Mouse (Mus musculus) MEL (cell line): ENCODE measurements around the gene Cic.

Experiments
- CTCF ChIP-seq, 3 experiments: IDR thresholded peaks in 2 of 3; conservative IDR thresholded peaks in 1 of 3; 2 replicates each; pipeline ENCODE4 v1.5.1; 2011 to 2012; ENCODE audit warnings: low read length in 3 of 3, low read depth in 2 of 3, mild to moderate bottlenecking in 2 of 3, improper control_type of control experiment in 1 of 3, inconsistent platforms in 1 of 3, mixed read lengths in 1 of 3, moderate library complexity in 1 of 3; ENCODE audit not compliant: control insufficient read depth in 1 of 3, insufficient read depth in 1 of 3, poor library complexity in 1 of 3, severe bottlenecking in 1 of 3
- ELF1 ChIP-seq: IDR thresholded peaks from 2 replicates; pipeline ENCODE4 v1.6.1; 2014; ENCODE audit warnings: low read depth, mild to moderate bottlenecking, inconsistent platforms, low read length, improper control_type of control experiment, moderate library complexity
- EP300 ChIP-seq, 2 experiments: IDR thresholded peaks; 2 replicates each; pipeline ENCODE4 v1.6.1; 2011; ENCODE audit warnings: improper control_type of control experiment in 2 of 2, low read length in 2 of 2, low read depth in 1 of 2, mild to moderate bottlenecking in 1 of 2
- MXI1 ChIP-seq: IDR thresholded peaks from 2 replicates; pipeline ENCODE4 v1.6.1; 2011; ENCODE audit warnings: mild to moderate bottlenecking, low read depth, low read length, improper control_type of control experiment
- POLR2A ChIP-seq, 2 experiments: IDR thresholded peaks; 2 replicates each; pipeline ENCODE4 v1.6.1; 2011 to 2012; ENCODE audit warnings: low read length in 2 of 2, mild to moderate bottlenecking in 2 of 2, control low read depth in 1 of 2, improper control_type of control experiment in 1 of 2, low read depth in 1 of 2, moderate library complexity in 1 of 2; ENCODE audit not compliant: control insufficient read depth in 1 of 2, insufficient read depth in 1 of 2, poor library complexity in 1 of 2
- TAL1 ChIP-seq: IDR thresholded peaks from 2 replicates; pipeline ENCODE4 v1.6.1; 2012; ENCODE audit warnings: mild to moderate bottlenecking, inconsistent platforms, low read length, moderate library complexity, mixed read lengths
- TCF12 ChIP-seq: IDR thresholded peaks from 2 replicates; pipeline ENCODE4 v1.6.1; 2014; ENCODE audit warnings: low read depth, mild to moderate bottlenecking, inconsistent platforms, low read length, improper control_type of control experiment, moderate library complexity

- no peak for TF ChIP-seq TAL1
- no peak for TF ChIP-seq ELF1
- no peak for TF ChIP-seq POLR2A (IDR thresholded peaks at IDR 0.05; ENCODE audit: control insufficient read depth in 1 of 2, insufficient read depth in 1 of 2, low read depth in 1 of 2, low read length in 2 of 2, poor library complexity in 1 of 2)
- TF ChIP-seq MXI1 = no peak
- peak; percentile 33 to 52 (median 47) for TF ChIP-seq CTCF (IDR thresholded peaks at IDR 0.05 in 2 of 3, conservative IDR thresholded peaks at IDR 0.05 in 1 of 3; ENCODE audit: control insufficient read depth in 1 of 3, insufficient read depth in 1 of 3, low read depth in 2 of 3, low read length in 3 of 3, poor library complexity in 1 of 3, severe bottlenecking in 1 of 3)
- no peak for TF ChIP-seq TCF12
- no peak for TF ChIP-seq EP300 (IDR thresholded peaks at IDR 0.05; ENCODE audit: low read depth in 1 of 2, low read length in 2 of 2)
These were observed 22.4 kb downstream of the Cic start for GRCm38 (mm10) chr7:25289925-25290324.
